Mouse (Mus musculus) CH12.LX (cell line): Measurements from ENCODE around the gene Gm19345. TPM values are rescaled to one million over a fixed set of nuclear protein-coding genes. Genes with fewer than 3 reads are reported as not detected.

ENCODE experiments used
- DNase-seq: peaks from one replicate; pipeline ENCODE4 v3.0.0-alpha.2; 2013; ENCODE audit errors: extremely low read depth
- H3K27ac ChIP-seq: 2 replicates; pipeline ENCODE4 v1.5.1; 2012; ENCODE audit warnings: low read depth, mild to moderate bottlenecking, control low read depth, moderate library complexity; ENCODE audit not compliant: insufficient read depth
- H3K27me3 ChIP-seq: replicated peaks from 2 replicates; pipeline ENCODE3; 2012; ENCODE audit warnings: inconsistent platforms
- H3K36me3 ChIP-seq, 2 experiments: replicated peaks in 1 of 2; 2 replicates each; pipeline versions ENCODE3 to v1.6.1; 2012; ENCODE audit warnings: inconsistent platforms in 1 of 2, low read length in 1 of 2, mild to moderate bottlenecking in 1 of 2, mixed read lengths in 1 of 2, moderate library complexity in 1 of 2; ENCODE audit not compliant: control insufficient read depth in 1 of 2, insufficient read depth in 1 of 2
- H3K4me1 ChIP-seq, 2 experiments: 2 replicates each; pipeline ENCODE4 v1.6.1; 2012; ENCODE audit warnings: inconsistent platforms in 1 of 2, moderate library complexity in 1 of 2; ENCODE audit not compliant: insufficient read depth in 2 of 2, control insufficient read depth in 1 of 2
- H3K4me2 ChIP-seq: 2 replicates; pipeline ENCODE4 v1.6.1; 2012; ENCODE audit warnings: low read depth, mild to moderate bottlenecking, control low read depth; ENCODE audit not compliant: poor library complexity, insufficient read depth, severe bottlenecking
- H3K4me3 ChIP-seq, 3 experiments: fragments of 150-350 bp in 1 of 3; sonication (generic) in 1 of 3; replicated peaks in 1 of 3; 2 replicates each; pipeline versions ENCODE3 to v1.5.1; 2011 to 2012; ENCODE audit warnings: low read depth in 2 of 3, low read length in 2 of 3, mild to moderate bottlenecking in 2 of 3, moderate library complexity in 2 of 3, control low read depth in 1 of 3, improper control_type of control experiment in 1 of 3, inconsistent platforms in 1 of 3, mixed read lengths in 1 of 3; ENCODE audit not compliant: poor library complexity in 1 of 3
- H3K79me2 ChIP-seq: replicated peaks from 2 replicates; pipeline ENCODE4 v1.6.1; 2012; ENCODE audit warnings: mild to moderate bottlenecking, moderate library complexity; ENCODE audit not compliant: control insufficient read depth, poor library complexity, insufficient read depth, severe bottlenecking; ENCODE audit errors: extremely low read depth
- H3K9ac ChIP-seq: 2 replicates; pipeline ENCODE4 v1.6.1; 2012; ENCODE audit warnings: low read depth, mild to moderate bottlenecking, control low read depth, moderate library complexity; ENCODE audit not compliant: insufficient read depth
- H3K9me3 ChIP-seq: replicated peaks from 2 replicates; pipeline ENCODE3; 2012; ENCODE audit warnings: low read length, inconsistent platforms, mixed read lengths
- CHD1 ChIP-seq: IDR thresholded peaks from 2 replicates; pipeline ENCODE4 v1.6.1; 2012; ENCODE audit warnings: low read depth, low read length, improper control_type of control experiment, inconsistent platforms
- CHD2 ChIP-seq: IDR thresholded peaks from 2 replicates; pipeline ENCODE4 v1.6.1; 2011; ENCODE audit warnings: low read length, improper control_type of control experiment
- E2F4 ChIP-seq: IDR thresholded peaks from 2 replicates; pipeline ENCODE4 v1.6.1; 2011; ENCODE audit warnings: low read depth, low read length, improper control_type of control experiment; ENCODE audit not compliant: insufficient replicate concordance
- EP300 ChIP-seq: IDR thresholded peaks from 2 replicates; pipeline ENCODE4 v1.6.1; 2011; ENCODE audit warnings: low read length, improper control_type of control experiment
- ETS1 ChIP-seq: conservative IDR thresholded peaks from 2 replicates; pipeline ENCODE4 v1.6.1; 2012; ENCODE audit warnings: low read depth, mild to moderate bottlenecking, inconsistent platforms, low read length, improper control_type of control experiment, moderate library complexity
- HCFC1 ChIP-seq: IDR thresholded peaks from 2 replicates; pipeline ENCODE4 v1.6.1; 2012; ENCODE audit warnings: low read depth, mild to moderate bottlenecking, inconsistent platforms, low read length, improper control_type of control experiment
- IRF4 ChIP-seq: IDR thresholded peaks from 2 replicates; pipeline ENCODE4 v1.6.1; 2014; ENCODE audit warnings: low read depth, mild to moderate bottlenecking, inconsistent platforms, low read length, improper control_type of control experiment
- JUN ChIP-seq: IDR thresholded peaks from 2 replicates; pipeline ENCODE4 v1.6.1; 2011; ENCODE audit warnings: low read depth, mild to moderate bottlenecking, low read length, improper control_type of control experiment, moderate library complexity; ENCODE audit not compliant: insufficient read depth
- JUND ChIP-seq: conservative IDR thresholded peaks from 2 replicates; pipeline ENCODE4 v1.6.1; 2011; ENCODE audit warnings: low read depth, low read length, improper control_type of control experiment
- KAT2A ChIP-seq: IDR thresholded peaks from 2 replicates; pipeline ENCODE4 v1.6.1; 2012; ENCODE audit warnings: low read length, improper control_type of control experiment, inconsistent platforms; ENCODE audit not compliant: insufficient replicate concordance
- MAFK ChIP-seq: IDR thresholded peaks from 2 replicates; pipeline ENCODE4 v1.6.1; 2011; ENCODE audit warnings: low read length, improper control_type of control experiment; ENCODE audit not compliant: insufficient replicate concordance
- MAX ChIP-seq: IDR thresholded peaks from 2 replicates; pipeline ENCODE4 v1.6.1; 2011; ENCODE audit warnings: low read length, improper control_type of control experiment
- MAZ ChIP-seq: IDR thresholded peaks from 2 replicates; pipeline ENCODE4 v1.6.1; 2012; ENCODE audit warnings: low read depth, mild to moderate bottlenecking, inconsistent platforms, low read length, improper control_type of control experiment, moderate library complexity
- MEF2A ChIP-seq: IDR thresholded peaks from 2 replicates; pipeline ENCODE4 v1.6.1; 2014; ENCODE audit warnings: low read depth, mild to moderate bottlenecking, inconsistent platforms, low read length, improper control_type of control experiment, borderline replicate concordance
- MXI1 ChIP-seq: IDR thresholded peaks from 2 replicates; pipeline ENCODE4 v1.6.1; 2011; ENCODE audit warnings: mild to moderate bottlenecking, low read depth, low read length, improper control_type of control experiment
- MYC ChIP-seq: IDR thresholded peaks from 2 replicates; pipeline ENCODE4 v1.6.1; 2011; ENCODE audit warnings: low read depth, mild to moderate bottlenecking, improper control_type of control experiment, low read length
- NELFE ChIP-seq: IDR thresholded peaks from 2 replicates; pipeline ENCODE4 v1.6.1; 2011; ENCODE audit warnings: low read depth, low read length, improper control_type of control experiment
- PAX5 ChIP-seq: IDR thresholded peaks from 2 replicates; pipeline ENCODE4 v1.6.1; 2012; ENCODE audit warnings: low read length, inconsistent platforms, mixed read lengths
- POLR2A ChIP-seq: IDR thresholded peaks from 2 replicates; pipeline ENCODE4 v1.6.1; 2011; ENCODE audit warnings: low read depth, mild to moderate bottlenecking, improper control_type of control experiment, low read length
- POLR2AphosphoS2 ChIP-seq: IDR thresholded peaks from 2 replicates; pipeline ENCODE4 v1.6.1; 2011; ENCODE audit warnings: low read depth, low read length, improper control_type of control experiment
- RAD21 ChIP-seq: IDR thresholded peaks from 2 replicates; pipeline ENCODE4 v1.6.1; 2011; ENCODE audit warnings: low read depth, mild to moderate bottlenecking, low read length, improper control_type of control experiment, moderate library complexity
- RCOR1 ChIP-seq: conservative IDR thresholded peaks from 2 replicates; pipeline ENCODE4 v1.6.1; 2012; ENCODE audit warnings: low read depth, mild to moderate bottlenecking, inconsistent platforms, low read length, improper control_type of control experiment
- SMC3 ChIP-seq: IDR thresholded peaks from 2 replicates; pipeline ENCODE4 v1.6.1; 2011; ENCODE audit warnings: low read depth, low read length, improper control_type of control experiment
- TBP ChIP-seq: conservative IDR thresholded peaks from 2 replicates; pipeline ENCODE4 v1.6.1; 2011; ENCODE audit warnings: low read depth, low read length, improper control_type of control experiment
- TCF12 ChIP-seq: IDR thresholded peaks from 2 replicates; pipeline ENCODE4 v1.6.1; 2014; ENCODE audit warnings: low read depth, mild to moderate bottlenecking, inconsistent platforms, low read length, improper control_type of control experiment
- UBTF ChIP-seq: IDR thresholded peaks from 2 replicates; pipeline ENCODE4 v1.6.1; 2012; ENCODE audit warnings: low read depth, mild to moderate bottlenecking, inconsistent platforms, low read length, improper control_type of control experiment, moderate library complexity
- USF1 ChIP-seq: IDR thresholded peaks from 2 replicates; pipeline ENCODE4 v1.6.1; 2014; ENCODE audit warnings: low read depth, mild to moderate bottlenecking, inconsistent platforms, low read length, improper control_type of control experiment
- USF2 ChIP-seq: conservative IDR thresholded peaks from 2 replicates; pipeline ENCODE4 v1.6.1; 2011; ENCODE audit warnings: low read depth, low read length, improper control_type of control experiment
- ZC3H11A ChIP-seq: IDR thresholded peaks from 2 replicates; pipeline ENCODE4 v1.6.1; 2012; ENCODE audit warnings: low read depth, mild to moderate bottlenecking, inconsistent platforms, low read length, improper control_type of control experiment
- ZKSCAN1 ChIP-seq: IDR thresholded peaks from 2 replicates; pipeline ENCODE4 v1.6.1; 2012; ENCODE audit warnings: low read depth, inconsistent platforms, low read length, improper control_type of control experiment, borderline replicate concordance
- ZMIZ1 ChIP-seq: IDR thresholded peaks from 2 replicates; pipeline ENCODE4 v1.6.1; 2012; ENCODE audit warnings: low read depth, mild to moderate bottlenecking, inconsistent platforms, low read length, improper control_type of control experiment
- ZNF384 ChIP-seq: IDR thresholded peaks from 2 replicates; pipeline ENCODE4 v1.6.1; 2012; ENCODE audit warnings: low read depth, low read length, improper control_type of control experiment, inconsistent platforms
- dilution Hi-C: fragments of 300-500 bp; cut with MboI; formaldehyde crosslinking; loops from 2 replicates; pipeline ENCODE4 v1.14.3; 2020; ENCODE audit warnings: low sequenced_read_pairs; ENCODE audit not compliant: extremely low pct_unique_long_range_greater_than_20kb, extremely low pct_ligation_motif_present
- in situ Hi-C: fragments of 300-500 bp; cut with MboI; formaldehyde crosslinking; loops from 3 replicates; pipeline ENCODE4 v1.14.3; 2019; ENCODE audit warnings: low sequenced_read_pairs, low pct_ligation_motif_present, low pct_unique_long_range_greater_than_20kb, mixed read lengths
- polyA plus RNA-seq: library from polyadenylated mRNA; unstranded; fragments of >175 nt; gene quantifications from 2 replicates; pipeline ENCODE4 v1.2.1, GENCODE M21; 2012; ENCODE audit warnings: low read depth; ENCODE audit not compliant: insufficient read length
- total RNA-seq, 2 experiments: library from RNA; depleted of rRNA; stranded (reverse); fragments of 300-350 nt in 1 of 2; fragments of >200 nt in 1 of 2; gene quantifications; 2 replicates each; pipeline ENCODE4 v1.2.3; 2012 to 2014

Gene Gm19345
- total and polyA plus RNA-seq, 3 experiments = 0.59 to 4.1 TPM; not detected in 1

DNA sequence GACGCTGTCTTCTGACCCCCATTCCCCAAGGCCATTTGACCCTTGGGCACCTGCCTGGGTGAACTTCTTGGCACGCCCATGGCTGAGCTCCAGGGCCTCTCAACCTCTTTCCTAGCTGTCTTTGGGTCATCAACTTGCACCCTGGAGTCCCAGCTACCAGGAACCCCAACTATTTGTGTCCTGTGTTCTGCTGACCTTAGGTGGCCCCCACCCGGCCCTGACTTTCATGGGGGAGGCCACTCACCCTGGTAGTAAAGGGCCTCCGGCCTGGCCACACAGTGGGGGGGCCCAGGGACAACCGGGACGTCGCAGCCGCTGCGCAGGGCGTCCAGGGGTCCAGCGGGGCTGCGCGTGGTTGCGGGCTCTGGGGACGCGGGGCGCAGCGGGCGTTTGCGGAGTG is 29.6 kb upstream of the Gm19345 start:
- Histone ChIP-seq H3K27me3 (no peaks in the 10 kb centered on the region), H3K79me2 (peaks cover 34% of the 10 kb centered on the region), H3K9me3 (peaks cover 5% of the 10 kb centered on the region), H3K4me1 (peaks cover 30 to 59% of the 10 kb centered on the region in 2 experiments), H3K4me3 (peak overlapping the region; percentile 72 to 92 (median 82)), H3K27ac (peak overlapping the region; percentile 88), H3K9ac (peak overlapping the region; percentile 93), H3K36me3 (peaks cover 16 to 31% of the 10 kb centered on the region in 2 experiments), H3K4me2 (peak overlapping the region; percentile 77)
- TF ChIP-seq ZKSCAN1 (no peak), ZC3H11A (no peak), JUN (no peak), JUND (no peak), MXI1 (no peak), POLR2A (no peak), UBTF (no peak), SMC3 (no peak)
- in situ Hi-C loops = no loop called here
- DNase-seq = no peak
- dilution Hi-C loops = no loop called here

DNA sequence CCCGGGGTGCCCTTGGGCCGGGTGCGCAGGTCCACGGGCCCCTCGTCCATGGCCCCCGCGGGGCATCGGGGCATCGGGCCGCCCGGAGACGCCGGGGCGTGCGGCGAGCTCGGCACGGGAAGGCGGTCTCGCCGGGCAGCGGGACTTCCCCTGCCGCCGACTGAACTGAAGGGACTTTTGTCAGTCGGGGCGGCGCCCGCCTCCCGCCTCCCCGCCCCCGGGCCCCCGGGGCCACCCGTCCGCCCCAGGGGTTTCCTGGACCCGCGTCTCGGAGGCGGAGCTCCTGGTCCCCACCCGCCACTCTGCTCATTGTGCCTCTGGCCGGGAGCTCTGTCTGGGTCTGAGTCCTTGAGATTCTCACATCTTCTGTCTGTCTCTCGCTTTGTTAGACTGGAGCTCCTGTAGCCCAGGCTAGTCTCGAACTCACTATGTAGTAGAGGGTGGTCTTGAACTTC is 29.2 kb upstream of the Gm19345 start, which contains the start of gene Bcl3:
Gene Bcl3, minus strand, starts transcription at position 167 of the 455 bp plus-strand sequence.
- peak; percentile 62 for DNase-seq
- H3K79me2 ChIP-seq = peaks cover 34% of the 10 kb centered on the region
- no peaks in the 10 kb centered on the region for H3K27me3 ChIP-seq
- dilution Hi-C loops (no loop called here), in situ Hi-C loops (no loop called here)
- H3K27ac ChIP-seq = peak within 1 kb of the TSS; percentile 97
- H3K4me3 ChIP-seq = peak within 1 kb of the TSS; percentile 72 to 92 (median 82)
- H3K4me1 ChIP-seq = peaks cover 30 to 57% of the 10 kb centered on the region in 2 experiments
- peaks cover 16 to 31% of the 10 kb centered on the region in 2 experiments for H3K36me3 ChIP-seq
- peak within 1 kb of the TSS; percentile 77 for H3K4me2 ChIP-seq
- H3K9ac ChIP-seq = peak within 1 kb of the TSS; percentile 93
- H3K9me3 ChIP-seq = peaks cover 5% of the 10 kb centered on the region
- TF ChIP-seq MAX = no peak
- no peak for TF ChIP-seq ZC3H11A
- no peak; the same call in 1 of the 2 replicates for TF ChIP-seq RAD21
- peak; percentile 49 for TF ChIP-seq ETS1
- TF ChIP-seq PAX5 = no peak
- TF ChIP-seq POLR2AphosphoS2 = no peak
- peak; percentile 21 for TF ChIP-seq CHD2
- no peak for TF ChIP-seq HCFC1
- TF ChIP-seq ZKSCAN1 = no peak
- peak; percentile 77 for TF ChIP-seq TCF12
- peak; percentile 70 for TF ChIP-seq POLR2A
- no peak for TF ChIP-seq USF2
- TF ChIP-seq E2F4 = no peak
- TF ChIP-seq MYC = no peak
- no peak; the same call in 1 of the 2 replicates for TF ChIP-seq ZMIZ1
- TF ChIP-seq CHD1 = no peak
- peak; percentile 66 for TF ChIP-seq IRF4
- peak; percentile 25; the same call in 1 of the 2 replicates for TF ChIP-seq MEF2A
- no peak for TF ChIP-seq TBP
- TF ChIP-seq EP300 = no peak
- TF ChIP-seq MAZ = peak; percentile 74; the same call in 1 of the 2 replicates
- TF ChIP-seq JUN = no peak
- peak; percentile 35; the same call in 1 of the 2 replicates for TF ChIP-seq NELFE
- no peak for TF ChIP-seq RCOR1
- no peak for TF ChIP-seq MAFK
- TF ChIP-seq SMC3 = no peak
- TF ChIP-seq KAT2A = no peak
- TF ChIP-seq MXI1 = peak; percentile 44; the same call in 1 of the 2 replicates
- no peak for TF ChIP-seq USF1
- TF ChIP-seq ZNF384 = no peak
